7 mouse cellular contexts compared by ENCODE assay signal in genomic region chr11:42182825-42183152, GRCm38 (mm10). TPM values are rescaled to one million over a fixed set of nuclear protein-coding genes. Genes with fewer than 3 reads are reported as not detected.
DNase-seq lines count a peak whose midpoint lies in the region; ATAC-seq and TF ChIP-seq lines count a peak whose summit lies in the region.

Gabra1 (minus strand) TSS chr11:42182930.

- no peak for TF ChIP-seq EP300 in ES-Bruce4 (IDR thresholded peaks at IDR 0.05; ENCODE audit: insufficient read depth, low read depth, low read length)
- no peak for TF ChIP-seq EP300 in liver, postnatal 0 days (IDR thresholded peaks at IDR 0.05; ENCODE audit: low read depth)

- H3K4me1 ChIP-seq in ES-Bruce4 (ENCODE audit: control insufficient read depth, insufficient read depth, low read length) = no peaks in the 10 kb centered on the region
- H3K4me1 ChIP-seq in embryonic facial prominence, embryonic 13.5 days = peaks cover 13% of the 10 kb centered on the region
- H3K4me1 ChIP-seq in intestine, postnatal 0 days (replicated peaks; ENCODE audit: control insufficient read depth, insufficient read depth, low read length) = no peaks in the 10 kb centered on the region
- H3K4me1 ChIP-seq in liver, postnatal 0 days (ENCODE audit: insufficient read depth) = no peaks in the 10 kb centered on the region
- 0 out of 2 replicates have a peak, but pooled peaks cover 2% of the 10 kb centered on the region for H3K4me1 ChIP-seq in stomach, embryonic 15.5 days

- peak within 1 kb of the TSS; percentile 15 for H3K4me3 ChIP-seq in C2C12 (ENCODE audit: insufficient read depth, poor library complexity, severe bottlenecking)
- H3K4me3 ChIP-seq in ES-Bruce4 (ENCODE audit: low read depth, low read length) = peak within 1 kb of the TSS; percentile 34
- peak within 1 kb of the TSS; percentile 60 for H3K4me3 ChIP-seq in embryonic facial prominence, embryonic 13.5 days
- peak within 1 kb of the TSS; percentile 47 for H3K4me3 ChIP-seq in intestine, postnatal 0 days (ENCODE audit: low read depth, low read length)
- peak within 1 kb of the TSS; percentile 26 for H3K4me3 ChIP-seq in liver, postnatal 0 days (ENCODE audit: low read depth, low read length)
- peak within 1 kb of the TSS; percentile 51 for H3K4me3 ChIP-seq in stomach, embryonic 15.5 days (replicated peaks)

- H3K27me3 ChIP-seq in C2C12 (ENCODE audit: control insufficient read depth, insufficient read depth, insufficient read length) (no peaks in the 10 kb centered on the region), ES-Bruce4 (ENCODE audit: control insufficient read depth, insufficient read depth, low read length, poor library complexity, severe bottlenecking) (peaks cover 1% of the 10 kb centered on the region; the same call in 1 of the 2 replicates)
- H3K27me3 ChIP-seq in embryonic facial prominence, embryonic 13.5 days = peaks cover 31% of the 10 kb centered on the region; the same call in 1 of the 2 replicates
- H3K27me3 ChIP-seq in intestine, postnatal 0 days (replicated peaks; ENCODE audit: control insufficient read depth, insufficient read depth, low read length) = peaks cover 3% of the 10 kb centered on the region; the same call in 1 of the 2 replicates
- peaks cover 12% of the 10 kb centered on the region; the same call in 1 of the 2 replicates for H3K27me3 ChIP-seq in liver, postnatal 0 days (ENCODE audit: insufficient read depth, low read length)
- H3K27me3 ChIP-seq in stomach, embryonic 15.5 days (replicated peaks) = no peaks in the 10 kb centered on the region

- peak within 1 kb of the TSS; percentile 71 for H3ac ChIP-seq in C2C12 (ENCODE audit: control insufficient read depth, insufficient read length, low read depth)

- TF ChIP-seq POLR2A in ES-Bruce4 (IDR thresholded peaks at IDR 0.05; ENCODE audit: insufficient read depth, low read length) = no peak

- intact Hi-C loops in gastrocnemius, postnatal 14 days (cut with DNase I; ENCODE audit: low total_unique reads) = no loop called here

- H3K4me2 ChIP-seq in embryonic facial prominence, embryonic 13.5 days = peak within 1 kb of the TSS; percentile 88
- H3K4me2 ChIP-seq in intestine, postnatal 0 days (replicated peaks; ENCODE audit: low read depth) = peak within 1 kb of the TSS; percentile 85
- peak within 1 kb of the TSS; percentile 63 for H3K4me2 ChIP-seq in liver, postnatal 0 days (ENCODE audit: low read depth, low read length)
- peak within 1 kb of the TSS; percentile 88 for H3K4me2 ChIP-seq in stomach, embryonic 15.5 days

- no peaks in the 10 kb centered on the region for H3K79me2 ChIP-seq in C2C12 (ENCODE audit: control insufficient read depth, insufficient read depth)

- 2% methylated on average over 13 of the region's 13 CpGs for WGBS in embryonic facial prominence, embryonic 13.5 days
- WGBS in intestine, postnatal 0 days = 4% methylated on average over 13 of the region's 13 CpGs
- WGBS in liver, postnatal 0 days (ENCODE audit: insufficient replicate concordance) = 4% methylated on average over 13 of the region's 13 CpGs
- WGBS in stomach, embryonic 15.5 days = 2% methylated on average over 13 of the region's 13 CpGs

- H3K9me3 ChIP-seq in ES-Bruce4 (replicated peaks; ENCODE audit: control insufficient read depth, insufficient read depth, low read length, poor library complexity, severe bottlenecking) = no peaks in the 10 kb centered on the region
- no peaks in the 10 kb centered on the region for H3K9me3 ChIP-seq in embryonic facial prominence, embryonic 13.5 days
- H3K9me3 ChIP-seq in intestine, postnatal 0 days (ENCODE audit: control insufficient read depth) = no peaks in the 10 kb centered on the region
- no peaks in the 10 kb centered on the region for H3K9me3 ChIP-seq in liver, postnatal 0 days (ENCODE audit: low read length)
- H3K9me3 ChIP-seq in stomach, embryonic 15.5 days = no peaks in the 10 kb centered on the region

- no peak within 1 kb of the TSS for H3K27ac ChIP-seq in ES-Bruce4 (ENCODE audit: insufficient read depth, low read length)
- H3K27ac ChIP-seq in embryonic facial prominence, embryonic 13.5 days = peak within 1 kb of the TSS; percentile 28; the same call in 1 of the 2 replicates
- no peak within 1 kb of the TSS for H3K27ac ChIP-seq in intestine, postnatal 0 days (ENCODE audit: low read depth, low read length)
- H3K27ac ChIP-seq in liver, postnatal 0 days (ENCODE audit: low read depth) = no peak within 1 kb of the TSS
- H3K27ac ChIP-seq in stomach, embryonic 15.5 days = no peak within 1 kb of the TSS

- no peak for DNase-seq in liver, postnatal 0 days
- DNase-seq in gastrocnemius, postnatal 14 days = no peak

- 0 out of 2 replicates have a peak, but pooled peaks have one; percentile 37 for ATAC-seq in embryonic facial prominence, embryonic 13.5 days (ENCODE audit: insufficient number of reproducible peaks, insufficient read depth, low FRiP score, low TSS enrichment, low read depth)
- no peak for ATAC-seq in intestine, postnatal 0 days
- ATAC-seq in liver, postnatal 0 days = no peak
- no peak for ATAC-seq in stomach, embryonic 15.5 days (ENCODE audit: insufficient read depth, low FRiP score, low read depth)

- no peak for TF ChIP-seq CTCF in C2C12 (IDR thresholded peaks at IDR 0.05; ENCODE audit: control insufficient read depth, insufficient read depth, insufficient read length)
- no peak for TF ChIP-seq CTCF in ES-Bruce4 (IDR thresholded peaks at IDR 0.05; ENCODE audit: low read depth, low read length)
- TF ChIP-seq CTCF in intestine, postnatal 0 days (IDR thresholded peaks at IDR 0.05; ENCODE audit: low read depth) = no peak
- TF ChIP-seq CTCF in liver, postnatal 0 days (IDR thresholded peaks at IDR 0.05; ENCODE audit: low read depth) = no peak

- H3K9ac ChIP-seq in ES-Bruce4 (ENCODE audit: low read depth, poor library complexity, severe bottlenecking) = 0 out of 2 replicates have a peak within 1 kb of the TSS, but pooled peaks have one; percentile 9
- H3K9ac ChIP-seq in embryonic facial prominence, embryonic 13.5 days = peak within 1 kb of the TSS; percentile 75
- H3K9ac ChIP-seq in intestine, postnatal 0 days (ENCODE audit: low read depth, low read length) = 0 out of 2 replicates have a peak within 1 kb of the TSS, but pooled peaks have one; percentile 22
- no peak within 1 kb of the TSS for H3K9ac ChIP-seq in liver, postnatal 0 days (replicated peaks)
- peak within 1 kb of the TSS; percentile 49 for H3K9ac ChIP-seq in stomach, embryonic 15.5 days

- H3K36me3 ChIP-seq in C2C12 (ENCODE audit: control insufficient read depth, insufficient read depth) = no peaks in the 10 kb centered on the region
- no peaks in the 10 kb centered on the region for H3K36me3 ChIP-seq in ES-Bruce4 (ENCODE audit: control insufficient read depth, insufficient read depth, low read length, poor library complexity, severe bottlenecking)
- no peaks in the 10 kb centered on the region for H3K36me3 ChIP-seq in embryonic facial prominence, embryonic 13.5 days
- H3K36me3 ChIP-seq in intestine, postnatal 0 days (ENCODE audit: control insufficient read depth, insufficient read depth) = no peaks in the 10 kb centered on the region
- H3K36me3 ChIP-seq in liver, postnatal 0 days (replicated peaks; ENCODE audit: insufficient read depth, low read length) = no peaks in the 10 kb centered on the region
- no peaks in the 10 kb centered on the region for H3K36me3 ChIP-seq in stomach, embryonic 15.5 days

- no peaks in the 10 kb centered on the region for H3K79me3 ChIP-seq in C2C12 (ENCODE audit: low read depth)

TF ChIP-seq in C2C12, 6 proteins besides CTCF, POLR2A, EP300 and RAD21:
- no peak for TF ChIP-seq MAX (IDR thresholded peaks at IDR 0.05)
- no peak for TF ChIP-seq MYOG (IDR thresholded peaks at IDR 0.05; ENCODE audit: control insufficient read depth, extremely low read depth, insufficient read length)
- no peak for TF ChIP-seq FOSL1 (IDR thresholded peaks at IDR 0.05; ENCODE audit: insufficient read depth, low read length, poor library complexity, severe bottlenecking)
- TF ChIP-seq CEBPB (IDR thresholded peaks at IDR 0.05; ENCODE audit: low read depth) = no peak
- no peak for TF ChIP-seq MYOD1 (IDR thresholded peaks at IDR 0.05; ENCODE audit: control insufficient read depth, insufficient read length, low read depth)
- no peak for TF ChIP-seq USF1 (IDR thresholded peaks at IDR 0.05; ENCODE audit: low read depth)

RNA-seq across cellular contexts. Expression of gene Gabra1, which starts in this region (rescaled TPM):
- polyA plus RNA-seq in C2C12 (2012; fragmentation: generic; extraction: Trizol) = 0.92 TPM
- polyA plus RNA-seq in ES-Bruce4 (2011; ENCODE audit: insufficient read depth, insufficient read length, low read depth, missing spikeins) = not detected in 2 replicates
- 3.5 and 5.8 TPM in 2 replicates for polyA plus RNA-seq in embryonic facial prominence, embryonic 13.5 days (2015; fragmentation: Nextera tagmentation; extraction: Ambion mirVana)
- polyA plus RNA-seq in intestine, postnatal 0 days (2015; fragmentation: Nextera tagmentation; extraction: Ambion mirVana) = 1.2 and 1.4 TPM in 2 replicates
- polyA plus RNA-seq in liver, postnatal 0 days (2015; fragmentation: Nextera tagmentation; extraction: Ambion mirVana) = 0.04 and 0.12 TPM in 2 replicates
- polyA plus RNA-seq in stomach, embryonic 15.5 days (2015; fragmentation: Nextera tagmentation; extraction: Ambion mirVana) = 3.3 and 3.5 TPM in 2 replicates
- 1 to 10 TPM in 1 of 2 experiments, under 1 TPM in 1; 0.91 to 1.2 TPM for total RNA-seq in gastrocnemius, postnatal 14 days (2021)
